In the genomic region with DNA sequence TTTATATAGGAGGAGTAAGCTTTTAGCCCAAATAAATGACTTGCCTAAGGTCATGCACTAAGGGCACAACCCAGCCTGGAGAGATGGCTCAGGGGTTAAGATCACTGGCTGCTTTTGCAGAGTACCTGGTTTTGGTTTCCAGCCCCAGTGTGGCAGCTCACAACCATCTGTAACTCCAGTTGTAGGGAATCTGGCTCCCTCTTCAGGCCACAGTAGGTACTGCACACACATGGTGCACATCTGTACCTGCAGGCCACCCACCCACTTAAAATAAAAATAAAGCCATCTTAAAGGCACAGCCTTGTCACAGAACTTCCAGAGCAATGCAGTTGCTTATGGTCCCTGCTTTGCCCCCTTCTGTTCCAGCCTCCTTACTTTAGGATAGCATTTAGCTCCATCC, we compare ENCODE assay signal across 14 mouse cellular contexts. TPM values are rescaled to one million over a fixed set of nuclear protein-coding genes. Genes with fewer than 3 reads are reported as not detected.
DNase-seq lines count a peak whose midpoint lies in the region; ATAC-seq and TF ChIP-seq lines count a peak whose summit lies in the region.
"Had no signal": no experiment of that assay in that cellular context is flagged by ENCODE, and none has a peak within 500 bp of the region (broad histone marks: within the 10 kb centered on the region; RNA-seq: fewer than 3 reads in every experiment).

No protein-coding gene starts in this region.

- H3K9ac ChIP-seq in forebrain, postnatal 0 days: no peak overlapping the region
- no peak overlapping the region for H3K9ac ChIP-seq in forebrain, embryonic 15.5 days (replicated peaks)
- H3K9ac ChIP-seq in liver, adult 2 months (ENCODE audit: low read depth, low read length): no peak overlapping the region
- H3K9ac ChIP-seq in liver, embryonic 11.5 days (ENCODE audit: low read depth, low read length): no peak overlapping the region
- H3K9ac ChIP-seq: limb, embryonic 13.5 days had no signal

- H3K27me3 ChIP-seq in forebrain, postnatal 0 days (ENCODE audit: insufficient read depth, low read length): no peaks in the 10 kb centered on the region
- H3K27me3 ChIP-seq in forebrain, embryonic 15.5 days: no peaks in the 10 kb centered on the region
- no peaks in the 10 kb centered on the region for H3K27me3 ChIP-seq in liver, adult 2 months (ENCODE audit: control insufficient read depth, insufficient read depth, low read length)
- no peaks in the 10 kb centered on the region for H3K27me3 ChIP-seq in liver, embryonic 11.5 days (replicated peaks; ENCODE audit: control insufficient read depth, insufficient read depth, low read length)
- H3K27me3 ChIP-seq in E14TG2a.4 (ENCODE audit: insufficient read depth, low read length): peaks cover 3% of the 10 kb centered on the region; the same call in 1 of the 2 replicates
- no peaks in the 10 kb centered on the region for H3K27me3 ChIP-seq in thymus, adult 2 months (ENCODE audit: control insufficient read depth, insufficient read depth, low read length)
- H3K27me3 ChIP-seq: limb, embryonic 13.5 days had no signal

- TF ChIP-seq POLR2A in liver, adult 2 months (IDR thresholded peaks at IDR 0.05; ENCODE audit: extremely low read depth, insufficient read depth, low read length): no peak
- no peak for TF ChIP-seq POLR2A in thymus, adult 2 months (IDR thresholded peaks at IDR 0.05; ENCODE audit: control insufficient read depth, extremely low read depth, insufficient read depth, low read length, poor library complexity)

- H3K4me3 ChIP-seq in forebrain, postnatal 0 days (ENCODE audit: low read depth, low read length): no peak overlapping the region
- H3K4me3 ChIP-seq in forebrain, embryonic 15.5 days: no peak overlapping the region
- no peak overlapping the region for H3K4me3 ChIP-seq in liver, adult 2 months (ENCODE audit: insufficient read depth, low read depth, low read length)
- no peak overlapping the region for H3K4me3 ChIP-seq in liver, embryonic 11.5 days (ENCODE audit: low read depth, low read length)
- no peak overlapping the region for H3K4me3 ChIP-seq in E14TG2a.4 (replicated peaks; ENCODE audit: low read length)
- no peak overlapping the region for H3K4me3 ChIP-seq in thymus, adult 2 months (ENCODE audit: control insufficient read depth, insufficient read depth, low read length)
- H3K4me3 ChIP-seq: embryonic facial prominence, embryonic 10.5 days; limb, embryonic 13.5 days had no signal

- H3K27ac ChIP-seq in forebrain, postnatal 0 days (ENCODE audit: low read depth, low read length): no peak overlapping the region
- no peak overlapping the region for H3K27ac ChIP-seq in forebrain, embryonic 15.5 days (replicated peaks)
- H3K27ac ChIP-seq in liver, adult 2 months (replicated peaks; ENCODE audit: insufficient read depth, low read depth, low read length): no peak overlapping the region
- no peak overlapping the region for H3K27ac ChIP-seq in liver, embryonic 11.5 days (ENCODE audit: low read depth, low read length)
- no peak overlapping the region for H3K27ac ChIP-seq in thymus, adult 2 months (ENCODE audit: control insufficient read depth, insufficient read depth, low read length)
- H3K27ac ChIP-seq: embryonic facial prominence, embryonic 10.5 days; limb, embryonic 13.5 days had no signal

- 0 out of 2 replicates have a peak, but pooled peaks have one; percentile 29 for TF ChIP-seq CTCF in forebrain, postnatal 0 days (IDR thresholded peaks at IDR 0.05; ENCODE audit: low read depth)
- peak; percentile 14; the same call in 1 of the 2 replicates for TF ChIP-seq CTCF in liver, adult 2 months (IDR thresholded peaks at IDR 0.05; ENCODE audit: low read depth, low read length)
- peak; percentile 95 for TF ChIP-seq CTCF in E14TG2a.4 (conservative IDR thresholded peaks at IDR 0.05; ENCODE audit: low read length)
- no peak for TF ChIP-seq CTCF in thymus, adult 2 months (IDR thresholded peaks at IDR 0.05; ENCODE audit: borderline replicate concordance, control insufficient read depth, extremely low read depth, insufficient read depth, low read length, poor library complexity)

- no peak for ATAC-seq in forebrain, postnatal 0 days
- no peak for ATAC-seq in forebrain, embryonic 15.5 days (replicated peaks)
- no peak for ATAC-seq in liver, embryonic 11.5 days (replicated peaks; ENCODE audit: low FRiP score)
- ATAC-seq: midbrain, embryonic 16.5 days had no signal

- no peak overlapping the region for H3K4me2 ChIP-seq in forebrain, postnatal 0 days (ENCODE audit: low read depth)
- no peak overlapping the region for H3K4me2 ChIP-seq in forebrain, embryonic 15.5 days (replicated peaks)
- no peak overlapping the region for H3K4me2 ChIP-seq in liver, embryonic 11.5 days
- H3K4me2 ChIP-seq: limb, embryonic 13.5 days had no signal

- intact Hi-C loops in left cerebral cortex, postnatal 10 days (cut with DNase I): no loop called here

- no peak for DNase-seq in forebrain, postnatal 0 days
- no peak for DNase-seq in liver, adult 2 months (ENCODE audit: extremely low read depth, low read depth, low spot score)
- DNase-seq in liver, embryonic 11.5 days (ENCODE audit: low spot score): no peak
- DNase-seq in induced T-regulatory cell, adult 2 months (ENCODE audit: low read depth): peak; percentile 24
- no peak for DNase-seq in thymus, adult 2 months
- DNase-seq in left cerebral cortex, postnatal 10 days (ENCODE audit: extremely low spot score in 1 of 2, low spot score in 2 of 2): no peak
- DNase-seq: cerebellum, adult 9-11 months; kidney, adult 18-20 months; lung, postnatal 36 days had no signal

- H3K79me2 ChIP-seq in liver, adult 2 months (ENCODE audit: control insufficient read depth, insufficient read depth, low read length): no peaks in the 10 kb centered on the region

- no peaks in the 10 kb centered on the region for H3K9me3 ChIP-seq in forebrain, postnatal 0 days (ENCODE audit: low read length)
- no peaks in the 10 kb centered on the region for H3K9me3 ChIP-seq in forebrain, embryonic 15.5 days
- no peaks in the 10 kb centered on the region for H3K9me3 ChIP-seq in liver, embryonic 11.5 days (ENCODE audit: control insufficient read depth, low read length)
- peaks cover 2% of the 10 kb centered on the region; the same call in 1 of the 2 replicates for H3K9me3 ChIP-seq in E14TG2a.4 (ENCODE audit: low read length)

- no peaks in the 10 kb centered on the region for H3K4me1 ChIP-seq in forebrain, postnatal 0 days (ENCODE audit: insufficient read depth)
- no peaks in the 10 kb centered on the region for H3K4me1 ChIP-seq in forebrain, embryonic 15.5 days
- H3K4me1 ChIP-seq in liver, adult 2 months (ENCODE audit: control insufficient read depth, insufficient read depth, low read length): no peaks in the 10 kb centered on the region
- H3K4me1 ChIP-seq in liver, embryonic 11.5 days (replicated peaks; ENCODE audit: control insufficient read depth, insufficient read depth, low read length): no peaks in the 10 kb centered on the region
- H3K4me1 ChIP-seq in E14TG2a.4 (replicated peaks; ENCODE audit: low read depth, low read length): peaks cover 7% of the 10 kb centered on the region
- no peaks in the 10 kb centered on the region for H3K4me1 ChIP-seq in thymus, adult 2 months (replicated peaks; ENCODE audit: control insufficient read depth, insufficient read depth, low read length)
- H3K4me1 ChIP-seq: embryonic facial prominence, embryonic 10.5 days; limb, embryonic 13.5 days had no signal

- no peaks in the 10 kb centered on the region for H3K36me3 ChIP-seq in forebrain, postnatal 0 days (ENCODE audit: insufficient read depth)
- no peaks in the 10 kb centered on the region for H3K36me3 ChIP-seq in forebrain, embryonic 15.5 days
- H3K36me3 ChIP-seq in liver, adult 2 months (ENCODE audit: control insufficient read depth, insufficient read depth, low read length): no peaks in the 10 kb centered on the region
- no peaks in the 10 kb centered on the region for H3K36me3 ChIP-seq in liver, embryonic 11.5 days (ENCODE audit: control insufficient read depth, insufficient read depth, low read length)
- no peaks in the 10 kb centered on the region for H3K36me3 ChIP-seq in E14TG2a.4 (ENCODE audit: insufficient read depth, low read length)
- no peaks in the 10 kb centered on the region for H3K36me3 ChIP-seq in thymus, adult 2 months (ENCODE audit: control insufficient read depth, insufficient read depth, low read length)

RNA-seq across cellular contexts. Expression of gene B3glct, which starts 24.7 kb away (rescaled TPM):
- total RNA-seq in forebrain, postnatal 0 days (2014; rRNA removed): 16.5 and 19.9 TPM in 2 replicates
- 12.4 and 13.1 TPM in 2 replicates for polyA plus RNA-seq in forebrain, postnatal 0 days (2015; fragmentation: Nextera tagmentation; extraction: Ambion mirVana)
- 12.8 and 13.2 TPM in 2 replicates for polyA plus RNA-seq in forebrain, embryonic 15.5 days (2015; fragmentation: Nextera tagmentation; extraction: Ambion mirVana)
- total RNA-seq in liver, adult 2 months (2014; rRNA removed): 1.1 TPM in 2 replicates
- 0.66 and 0.96 TPM in 2 replicates for polyA plus RNA-seq in liver, adult 2 months (2012; rRNA removed)
- polyA plus RNA-seq in liver, embryonic 11.5 days (2014; fragmentation: Nextera tagmentation; extraction: Ambion mirVana): 13.2 and 13.4 TPM in 2 replicates
- polyA plus RNA-seq in thymus, adult 2 months (2012; rRNA removed): 4.1 and 4.7 TPM in 2 replicates
- 10 to 100 TPM; 25.2 to 28.1 TPM for total RNA-seq in left cerebral cortex, postnatal 10 days (2021)
